Mouse (Mus musculus): ENCODE results near the gene Smarcc1. TPM values are rescaled to one million over a fixed set of nuclear protein-coding genes. Genes with fewer than 3 reads are reported as not detected.
A peak's percentile ranks its signal among the peaks of the same experiment; 100 is the strongest.

Smarcc1 gene
- polyA plus RNA-seq, 1 experiment from 2014 or later = 26.4 TPM

- Histone ChIP-seq H3K4me3 (ENCODE audit: low read depth, low read length) (no peak overlapping the region), H3K4me2 (replicated peaks; ENCODE audit: low read depth, low read length) (no peak overlapping the region), H3K4me1 (ENCODE audit: insufficient read depth, low read depth, low read length) (no peaks in the 10 kb centered on the region), H3K27me3 (replicated peaks; ENCODE audit: insufficient read depth, low read length) (no peaks in the 10 kb centered on the region), H3K27ac (ENCODE audit: low read length) (no peak overlapping the region), H3K36me3 (ENCODE audit: insufficient read depth, low read length) (peaks cover 34% of the 10 kb centered on the region), H3K9me3 (ENCODE audit: low read length) (no peaks in the 10 kb centered on the region), H3K9ac (replicated peaks; ENCODE audit: low read depth) (no peak overlapping the region)
- ATAC-seq = no peak
- no peak for TF ChIP-seq EP300 (IDR thresholded peaks at IDR 0.05)
- no peak for TF ChIP-seq CTCF (IDR thresholded peaks at IDR 0.05)
- no peak for DNase-seq (ENCODE audit: low spot score)
- 81% methylated on average over 2 of the region's 2 CpGs for WGBS
Measured at GRCm38 (mm10) chr9:110199870-110200269, 82.4 kb downstream of the Smarcc1 start.

GRCm38 (mm10) chr9:110205526-110206404, 88.3 kb downstream of the Smarcc1 start:
- no peak overlapping the region for H3K4me3 ChIP-seq (ENCODE audit: low read depth, low read length)
- no peak for TF ChIP-seq CTCF (IDR thresholded peaks at IDR 0.05)
- TF ChIP-seq EP300 (IDR thresholded peaks at IDR 0.05) = no peak
- DNase-seq (ENCODE audit: low spot score) = no peak
- H3K4me2 ChIP-seq (replicated peaks; ENCODE audit: low read depth, low read length) = no peak overlapping the region
- peaks cover 31% of the 10 kb centered on the region; the same call in 1 of the 2 replicates for H3K36me3 ChIP-seq (ENCODE audit: insufficient read depth, low read length)
- no peak overlapping the region for H3K9ac ChIP-seq (replicated peaks; ENCODE audit: low read depth)
- no peaks in the 10 kb centered on the region for H3K4me1 ChIP-seq (ENCODE audit: insufficient read depth, low read depth, low read length)
- no peaks in the 10 kb centered on the region for H3K27me3 ChIP-seq (replicated peaks; ENCODE audit: insufficient read depth, low read length)
- H3K9me3 ChIP-seq (ENCODE audit: low read length) = no peaks in the 10 kb centered on the region
- 70% methylated on average over 15 of the region's 15 CpGs for WGBS
- no peak overlapping the region for H3K27ac ChIP-seq (ENCODE audit: low read length)
- no peak for ATAC-seq

DNA sequence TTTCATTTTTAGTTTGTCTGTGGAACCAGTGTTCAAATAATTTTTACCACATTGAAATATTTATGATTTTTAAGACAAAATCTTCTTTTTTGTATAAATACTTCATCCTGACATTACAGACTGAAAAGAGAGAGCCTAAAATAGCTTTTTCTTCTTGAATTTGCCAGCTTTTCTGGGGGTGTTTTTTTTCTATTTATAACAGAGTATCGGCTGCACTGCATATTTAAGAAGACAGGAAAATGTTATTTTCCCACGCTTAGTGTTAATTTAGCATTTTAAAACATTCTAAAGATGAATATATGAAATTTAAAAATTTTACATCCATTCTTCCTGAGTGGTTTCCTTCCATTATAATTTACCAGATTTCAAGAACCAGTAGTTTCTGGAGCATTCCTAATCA, 88.9 kb downstream of the Smarcc1 start:
- Histone ChIP-seq H3K4me2 (replicated peaks; ENCODE audit: low read depth, low read length) (no peak overlapping the region), H3K9me3 (ENCODE audit: low read length) (no peaks in the 10 kb centered on the region), H3K9ac (replicated peaks; ENCODE audit: low read depth) (no peak overlapping the region), H3K27me3 (replicated peaks; ENCODE audit: insufficient read depth, low read length) (no peaks in the 10 kb centered on the region), H3K4me3 (ENCODE audit: low read depth, low read length) (no peak overlapping the region), H3K4me1 (ENCODE audit: insufficient read depth, low read depth, low read length) (no peaks in the 10 kb centered on the region), H3K36me3 (ENCODE audit: insufficient read depth, low read length) (peaks cover 33% of the 10 kb centered on the region), H3K27ac (ENCODE audit: low read length) (no peak overlapping the region)
- TF ChIP-seq CTCF (IDR thresholded peaks at IDR 0.05) (no peak), EP300 (IDR thresholded peaks at IDR 0.05) (no peak)
- DNase-seq (ENCODE audit: low spot score) (no peak), ATAC-seq (no peak)
- WGBS = 93% methylated on average over 2 of the region's 2 CpGs

GRCm38 (mm10) chr9:110208265-110208664, 90.8 kb downstream of the Smarcc1 start:
- WGBS = 58% methylated on average over 7 of the region's 7 CpGs
- H3K36me3 ChIP-seq (ENCODE audit: insufficient read depth, low read length) = peaks cover 29% of the 10 kb centered on the region
- DNase-seq (ENCODE audit: low spot score) = peak; percentile 62

DNA sequence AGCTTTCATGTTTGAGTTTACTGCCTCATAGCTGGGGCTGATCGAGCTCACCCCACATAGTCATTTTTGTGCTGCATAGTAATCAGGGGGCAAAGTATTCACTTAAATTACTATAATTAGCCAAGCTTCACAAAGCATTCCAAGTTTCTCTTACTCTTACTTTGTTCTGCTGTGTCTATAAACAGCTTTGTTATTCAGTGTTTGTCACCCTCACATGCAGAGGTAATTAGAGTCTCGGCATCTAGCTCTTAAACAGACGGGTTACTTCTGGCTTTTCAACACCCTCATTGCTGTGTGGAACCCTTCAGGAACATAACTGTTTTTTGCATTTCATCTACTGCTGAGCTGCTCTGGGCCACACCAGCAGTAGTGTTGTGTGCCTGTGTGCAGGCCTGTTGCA, 91.5 kb downstream of the Smarcc1 start:
- DNase-seq (ENCODE audit: low spot score) (no peak), ATAC-seq (no peak)
- H3K9ac ChIP-seq (replicated peaks; ENCODE audit: low read depth) = no peak overlapping the region
- peaks cover 29% of the 10 kb centered on the region for H3K36me3 ChIP-seq (ENCODE audit: insufficient read depth, low read length)
- no peak overlapping the region for H3K4me3 ChIP-seq (ENCODE audit: low read depth, low read length)
- no peak overlapping the region for H3K4me2 ChIP-seq (replicated peaks; ENCODE audit: low read depth, low read length)
- WGBS = 94% methylated on average over 3 of the region's 3 CpGs
- TF ChIP-seq EP300 (IDR thresholded peaks at IDR 0.05) (no peak), CTCF (IDR thresholded peaks at IDR 0.05) (no peak)
- H3K4me1 ChIP-seq (ENCODE audit: insufficient read depth, low read depth, low read length) = no peaks in the 10 kb centered on the region
- H3K27me3 ChIP-seq (replicated peaks; ENCODE audit: insufficient read depth, low read length) = no peaks in the 10 kb centered on the region
- H3K9me3 ChIP-seq (ENCODE audit: low read length) = no peaks in the 10 kb centered on the region
- H3K27ac ChIP-seq (ENCODE audit: low read length) = no peak overlapping the region

More at GRCm38 (mm10) chr9:110208265-110208664, 90.8 kb downstream of the Smarcc1 start:
- Histone ChIP-seq H3K4me3 (ENCODE audit: low read depth, low read length) (no peak overlapping the region), H3K4me1 (ENCODE audit: insufficient read depth, low read depth, low read length) (no peaks in the 10 kb centered on the region), H3K27ac (ENCODE audit: low read length) (no peak overlapping the region), H3K27me3 (replicated peaks; ENCODE audit: insufficient read depth, low read length) (no peaks in the 10 kb centered on the region), H3K9me3 (ENCODE audit: low read length) (no peaks in the 10 kb centered on the region), H3K9ac (replicated peaks; ENCODE audit: low read depth) (no peak overlapping the region), H3K4me2 (replicated peaks; ENCODE audit: low read depth, low read length) (no peak overlapping the region)
- peak; percentile 73 for ATAC-seq
- no peak for TF ChIP-seq CTCF (IDR thresholded peaks at IDR 0.05)
- TF ChIP-seq EP300 (IDR thresholded peaks at IDR 0.05) = peak; percentile 28; the same call in 1 of the 2 replicates

DNA sequence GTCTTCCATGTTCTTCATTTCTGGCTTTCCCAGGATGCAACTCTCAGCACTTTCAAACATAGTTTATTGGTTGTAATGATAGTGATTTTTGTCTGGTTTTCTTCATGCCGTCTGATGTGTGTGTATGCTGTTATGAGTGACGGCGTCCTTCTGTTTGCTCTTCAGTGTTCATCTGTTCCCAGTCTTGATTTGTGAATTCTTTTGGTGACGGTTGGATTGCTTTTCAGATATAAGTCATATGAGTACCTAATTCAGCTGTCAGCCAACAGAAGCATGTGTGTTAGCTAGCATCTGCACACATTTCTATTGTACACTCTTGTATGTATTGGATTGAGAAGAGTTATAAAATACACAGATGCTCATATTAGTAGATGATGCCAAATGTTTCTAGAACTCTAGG, 106.8 kb downstream of the Smarcc1 start:
- Histone ChIP-seq H3K36me3 (ENCODE audit: insufficient read depth, low read length) (peaks cover 17% of the 10 kb centered on the region; the same call in 1 of the 2 replicates), H3K27ac (ENCODE audit: low read length) (no peak overlapping the region), H3K9ac (replicated peaks; ENCODE audit: low read depth) (no peak overlapping the region), H3K9me3 (ENCODE audit: low read length) (no peaks in the 10 kb centered on the region), H3K4me1 (ENCODE audit: insufficient read depth, low read depth, low read length) (no peaks in the 10 kb centered on the region), H3K27me3 (replicated peaks; ENCODE audit: insufficient read depth, low read length) (no peaks in the 10 kb centered on the region), H3K4me2 (replicated peaks; ENCODE audit: low read depth, low read length) (no peak overlapping the region), H3K4me3 (ENCODE audit: low read depth, low read length) (no peak overlapping the region)
- WGBS = 92% methylated on average over 4 of the region's 4 CpGs
- DNase-seq (ENCODE audit: low spot score) (no peak), ATAC-seq (no peak)
- TF ChIP-seq CTCF (IDR thresholded peaks at IDR 0.05) (no peak), EP300 (IDR thresholded peaks at IDR 0.05) (no peak)

All from lung, postnatal 0 days (tissue).